Mouse (Mus musculus) limb, embryonic 12.5 days (tissue): Measurements from ENCODE around the gene Olfr160. TPM values are rescaled to one million over a fixed set of nuclear protein-coding genes. Genes with fewer than 3 reads are reported as not detected.

Experiments used
- ATAC-seq: fragments of 200-750 bp; cut with Nextera tagmentation; 2 replicates; pipeline ENCODE4 v1.8.0; 2017; ENCODE audit warnings: low read depth, moderate TSS enrichment; ENCODE audit not compliant: insufficient number of reproducible peaks, insufficient read depth, low FRiP score, low TSS enrichment
- H3K27ac ChIP-seq: fragments of 300-500 bp; sonication (generic); 2 replicates; pipeline ENCODE4 v1.5.1; 2016; ENCODE audit warnings: mild to moderate bottlenecking, moderate library complexity
- H3K27me3 ChIP-seq: fragments of 300-500 bp; sonication (generic); 2 replicates; pipeline ENCODE4 v1.6.1; 2016; ENCODE audit warnings: mild to moderate bottlenecking, moderate library complexity
- H3K36me3 ChIP-seq: fragments of 300-500 bp; sonication (generic); 2 replicates; pipeline ENCODE4 v1.6.1; 2016; ENCODE audit warnings: mild to moderate bottlenecking, moderate library complexity
- H3K4me1 ChIP-seq: fragments of 300-500 bp; sonication (generic); replicated peaks from 2 replicates; pipeline ENCODE4 v1.6.1; 2016
- H3K4me2 ChIP-seq: fragments of 300-500 bp; sonication (generic); 2 replicates; pipeline ENCODE4 v1.6.1; 2016; ENCODE audit warnings: mild to moderate bottlenecking, moderate library complexity
- H3K4me3 ChIP-seq: fragments of 300-500 bp; sonication (generic); replicated peaks from 2 replicates; pipeline ENCODE4 v1.5.1; 2016; ENCODE audit warnings: mild to moderate bottlenecking
- H3K9ac ChIP-seq: fragments of 300-500 bp; sonication (generic); replicated peaks from 2 replicates; pipeline ENCODE4 v1.6.1; 2016; ENCODE audit warnings: mild to moderate bottlenecking, moderate library complexity
- H3K9me3 ChIP-seq: fragments of 300-500 bp; sonication (generic); 2 replicates; pipeline ENCODE4 v1.6.1; 2016; ENCODE audit warnings: mild to moderate bottlenecking, moderate library complexity
- WGBS: fragments of 180-500 bp; shearing (Covaris S2); methylation state at CpG from one replicate; pipeline ENCODE4 v1.1.7; 2016; 5-methylcytosine and 5-hydroxymethylcytosine counted together
- polyA plus RNA-seq: library from polyadenylated mRNA; unstranded; fragments of >200 nt; fragmentation: Nextera tagmentation; extraction: Ambion mirVana; gene quantifications from 2 replicates; pipeline ENCODE4 v1.2.1, GENCODE M21; 2016

Gene Olfr160
- polyA plus RNA-seq: not detected in 2 replicates

DNA sequence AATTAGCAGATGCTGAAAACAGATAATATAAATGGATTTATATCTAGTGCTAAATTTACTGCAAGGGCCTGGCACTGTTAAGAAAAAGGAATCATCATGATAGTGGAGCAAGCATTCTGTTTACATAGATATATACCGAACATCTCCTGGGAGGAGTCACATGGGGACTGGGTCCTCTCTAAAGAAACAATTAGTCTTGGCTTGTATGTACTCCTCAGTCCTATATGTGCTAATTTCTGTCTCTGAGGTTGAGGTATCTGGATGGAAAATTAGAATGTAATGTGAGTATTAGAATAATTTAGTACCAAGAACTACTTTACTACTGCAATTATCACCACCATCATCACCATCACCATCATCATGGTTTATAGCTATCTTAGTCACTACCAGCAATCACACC, at the start of gene Olfr160:
Gene Olfr160, minus strand, starts transcription at position 101 of the 400 bp plus-strand sequence.
- no peaks in the 10 kb centered on the region for H3K4me1 ChIP-seq
- no peaks in the 10 kb centered on the region for H3K36me3 ChIP-seq
- H3K4me3 ChIP-seq: no peak within 1 kb of the TSS
- WGBS: 89% methylated on average over 1 of the region's 1 CpGs
- H3K4me2 ChIP-seq: no peak within 1 kb of the TSS
- no peak within 1 kb of the TSS for H3K27ac ChIP-seq
- H3K9me3 ChIP-seq: no peaks in the 10 kb centered on the region; the same call in 1 of the 2 replicates
- no peak within 1 kb of the TSS for H3K9ac ChIP-seq
- H3K27me3 ChIP-seq: no peaks in the 10 kb centered on the region
- ATAC-seq: no peak

- H3K4me2 ChIP-seq: no peak overlapping the region
- no peak overlapping the region for H3K4me3 ChIP-seq
- ATAC-seq: no peak
- 55% methylated on average over 2 of the region's 2 CpGs for WGBS
- H3K9ac ChIP-seq: no peak overlapping the region
- H3K9me3 ChIP-seq: no peaks in the 10 kb centered on the region
- no peaks in the 10 kb centered on the region for H3K36me3 ChIP-seq
- H3K4me1 ChIP-seq: 0 out of 2 replicates have a peak, but pooled peaks cover 2% of the 10 kb centered on the region
- H3K27me3 ChIP-seq: no peaks in the 10 kb centered on the region
- no peak overlapping the region for H3K27ac ChIP-seq
Measured at GRCm38 (mm10) chr9:37762541-37762940, 46.5 kb upstream of the Olfr160 start.

DNA sequence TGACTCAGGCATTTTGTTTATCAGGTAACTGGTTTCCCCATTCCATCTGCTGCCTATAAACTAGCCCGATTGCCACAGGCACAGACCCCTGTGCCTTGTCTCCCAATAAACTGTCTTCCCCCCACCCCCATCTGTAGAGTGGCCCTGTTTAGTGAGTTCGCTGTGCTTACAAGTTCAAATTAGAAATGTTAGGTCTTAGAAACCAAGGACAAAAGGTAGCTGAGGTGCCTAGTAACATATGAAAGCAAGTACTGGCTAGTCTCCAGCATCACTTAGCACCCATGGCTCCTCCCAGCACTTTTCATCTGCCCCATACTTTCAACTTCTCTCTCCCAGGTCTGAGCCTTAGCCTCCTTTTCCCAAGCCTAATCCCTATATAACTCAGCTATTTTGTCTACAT, 45.7 kb upstream of the Olfr160 start:
- H3K27ac ChIP-seq: 0 out of 2 replicates have a peak overlapping the region, but pooled peaks have one; percentile 23
- H3K9me3 ChIP-seq: no peaks in the 10 kb centered on the region
- H3K9ac ChIP-seq: no peak overlapping the region
- H3K27me3 ChIP-seq: no peaks in the 10 kb centered on the region
- no peaks in the 10 kb centered on the region for H3K36me3 ChIP-seq
- 51% methylated on average over 2 of the region's 2 CpGs for WGBS
- ATAC-seq: no peak
- H3K4me1 ChIP-seq: 0 out of 2 replicates have a peak, but pooled peaks cover 2% of the 10 kb centered on the region
- no peak overlapping the region for H3K4me2 ChIP-seq
- H3K4me3 ChIP-seq: no peak overlapping the region

GRCm38 (mm10) chr9:37752006-37752405, 36.0 kb upstream of the Olfr160 start:
- no peaks in the 10 kb centered on the region for H3K27me3 ChIP-seq
- no peak overlapping the region for H3K4me2 ChIP-seq
- H3K4me1 ChIP-seq: peaks cover 12% of the 10 kb centered on the region
- no peak overlapping the region for H3K27ac ChIP-seq
- ATAC-seq: no peak
- no peak overlapping the region for H3K4me3 ChIP-seq
- H3K36me3 ChIP-seq: no peaks in the 10 kb centered on the region
- 70% methylated on average over 4 of the region's 4 CpGs for WGBS
- no peaks in the 10 kb centered on the region for H3K9me3 ChIP-seq
- H3K9ac ChIP-seq: no peak overlapping the region

DNA sequence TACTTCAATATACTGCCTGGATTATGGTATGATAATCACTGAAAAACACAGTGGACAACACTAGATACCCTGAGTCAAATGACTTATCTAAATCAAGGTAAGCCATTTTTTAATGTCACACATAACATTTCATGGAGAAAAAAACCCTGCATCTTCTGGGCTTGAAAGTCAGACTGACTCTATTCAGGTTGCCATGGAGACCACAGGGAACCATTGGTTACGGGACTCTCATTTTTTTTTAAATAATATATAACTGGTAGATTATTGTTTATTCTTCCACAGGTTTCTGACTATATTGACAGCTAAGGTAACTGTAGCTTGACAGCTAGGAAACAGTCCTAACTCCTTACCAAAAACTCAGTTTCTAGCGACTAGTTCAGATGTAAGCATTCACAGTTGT, 35.4 kb upstream of the Olfr160 start:
- no peaks in the 10 kb centered on the region for H3K27me3 ChIP-seq

DNA sequence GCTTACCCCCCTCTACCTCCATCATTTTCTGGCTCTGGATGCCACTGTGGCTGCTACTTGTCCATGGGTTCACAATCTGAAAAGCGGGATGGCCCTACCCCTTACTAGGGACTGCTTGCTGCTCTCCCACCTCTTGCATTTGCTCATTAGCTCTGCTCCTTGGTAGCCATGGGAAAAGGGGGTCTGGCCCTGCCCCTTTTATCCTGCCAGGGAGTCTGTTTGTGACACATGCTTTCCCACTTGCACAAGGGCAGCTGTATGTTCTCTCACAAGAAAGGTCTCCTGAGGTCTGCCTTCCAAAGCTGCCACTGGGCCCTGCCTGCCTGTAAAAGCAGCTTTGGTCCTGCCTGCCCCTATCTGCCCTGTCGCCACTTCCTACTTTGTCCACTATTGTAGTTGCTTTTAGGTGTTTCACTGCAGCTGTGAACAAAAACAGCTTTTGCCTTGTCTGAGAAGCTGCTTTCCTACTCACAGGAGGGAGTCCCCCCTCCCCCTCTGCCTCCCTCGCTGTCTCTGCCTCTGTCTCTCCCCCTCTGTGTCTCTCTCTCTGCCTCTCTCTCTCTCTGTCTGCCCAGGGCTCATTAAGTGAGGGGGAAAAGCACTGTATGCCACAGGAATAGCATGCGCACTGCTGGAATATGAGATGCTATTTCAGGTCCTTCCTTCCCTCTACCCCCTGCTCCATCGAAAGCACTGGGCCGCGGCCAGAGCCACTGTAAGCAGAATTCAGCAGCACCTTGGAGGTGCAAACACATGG, 34.4 kb upstream of the Olfr160 start:
- H3K36me3 ChIP-seq: no peaks in the 10 kb centered on the region
- H3K27me3 ChIP-seq: no peaks in the 10 kb centered on the region
- WGBS: 29% methylated on average over 7 of the region's 7 CpGs
- H3K27ac ChIP-seq: 0 out of 2 replicates have a peak overlapping the region, but pooled peaks have one; percentile 4
- no peak overlapping the region; the same call in 1 of the 2 replicates for H3K9ac ChIP-seq
- peaks cover 12% of the 10 kb centered on the region for H3K4me1 ChIP-seq
- no peaks in the 10 kb centered on the region for H3K9me3 ChIP-seq
- H3K4me2 ChIP-seq: peak overlapping the region; percentile 13; the same call in 1 of the 2 replicates
- H3K4me3 ChIP-seq: no peak overlapping the region
- peak; percentile 71; the same call in 1 of the 2 replicates for ATAC-seq

More for the DNA sequence above, 35.4 kb upstream of the Olfr160 start:
- Histone ChIP-seq H3K27ac (no peak overlapping the region), H3K4me1 (peaks cover 12% of the 10 kb centered on the region), H3K9ac (no peak overlapping the region), H3K9me3 (no peaks in the 10 kb centered on the region), H3K36me3 (no peaks in the 10 kb centered on the region), H3K4me2 (no peak overlapping the region), H3K4me3 (no peak overlapping the region)
- WGBS: 83% methylated on average over 2 of the region's 2 CpGs
- no peak for ATAC-seq

- no peaks in the 10 kb centered on the region for H3K27me3 ChIP-seq
- H3K9me3 ChIP-seq: no peaks in the 10 kb centered on the region
- no peaks in the 10 kb centered on the region for H3K4me1 ChIP-seq
- no peaks in the 10 kb centered on the region for H3K36me3 ChIP-seq
- no peak for ATAC-seq
- H3K4me2 ChIP-seq: no peak within 1 kb of the TSS
- H3K27ac ChIP-seq: no peak within 1 kb of the TSS
- H3K4me3 ChIP-seq: no peak within 1 kb of the TSS
- no peak within 1 kb of the TSS for H3K9ac ChIP-seq
Measured at GRCm38 (mm10) chr9:37744806-37745205, 28.8 kb upstream of the Olfr160 start, which contains the start of gene Olfr874. Olfr874 (plus strand) TSS chr9:37745106.

DNA sequence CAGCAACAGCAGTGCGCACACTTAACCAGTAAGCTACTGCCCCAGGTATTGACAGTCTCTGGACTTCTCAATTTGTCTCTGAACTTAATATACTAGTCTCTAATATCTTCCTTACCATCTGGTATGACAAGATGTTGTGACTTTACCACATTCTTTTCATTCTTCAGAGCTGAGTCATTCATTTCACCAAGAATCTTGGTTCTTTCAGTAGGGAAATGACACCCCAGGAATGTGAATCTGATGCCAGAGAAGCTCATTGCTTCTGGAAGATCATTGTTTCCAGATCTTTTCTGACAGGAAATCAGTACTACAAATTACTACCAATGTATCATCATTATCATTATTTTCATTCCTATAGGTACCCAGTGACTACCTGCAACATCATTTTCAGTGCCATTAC, 18.3 kb upstream of the Olfr160 start:
- no peaks in the 10 kb centered on the region for H3K4me1 ChIP-seq
- H3K4me3 ChIP-seq: no peak overlapping the region
- 82% methylated on average over 1 of the region's 1 CpGs for WGBS
- H3K9ac ChIP-seq: no peak overlapping the region
- no peaks in the 10 kb centered on the region for H3K27me3 ChIP-seq
- H3K9me3 ChIP-seq: no peaks in the 10 kb centered on the region
- H3K4me2 ChIP-seq: no peak overlapping the region
- ATAC-seq: no peak
- no peak overlapping the region for H3K27ac ChIP-seq
- no peaks in the 10 kb centered on the region for H3K36me3 ChIP-seq

DNA sequence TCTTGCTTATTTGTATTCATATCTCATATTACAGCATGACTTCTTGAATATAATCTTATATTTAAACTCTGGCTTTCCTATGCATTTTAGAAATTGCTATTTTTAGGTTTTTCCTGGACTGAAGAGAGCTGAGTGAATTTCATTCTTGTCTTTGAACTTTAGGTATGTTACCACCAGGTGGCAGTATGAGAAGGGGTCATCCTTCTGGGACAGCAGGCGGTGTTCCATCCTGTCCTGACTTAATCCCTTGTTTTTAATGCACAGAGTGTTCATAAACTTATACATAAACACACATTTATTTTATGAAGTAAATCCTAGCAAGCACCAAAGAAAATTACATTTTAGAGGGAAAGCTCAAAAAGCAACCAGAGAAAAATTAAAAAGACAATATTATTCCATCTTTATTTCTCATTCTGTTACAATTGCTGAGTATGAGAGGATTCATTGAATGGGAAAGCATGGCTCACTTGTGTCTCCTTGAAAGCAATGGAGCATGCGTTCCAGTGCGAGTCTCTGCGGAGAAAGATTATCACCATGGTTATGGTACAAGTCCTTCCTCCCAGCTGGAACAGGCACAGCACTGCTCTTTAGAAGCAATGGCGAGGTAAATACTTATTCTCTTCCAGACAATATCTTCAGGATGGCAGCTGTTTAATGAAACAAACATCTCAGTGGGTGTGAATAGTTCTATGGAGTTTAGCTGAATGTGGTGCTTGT, 25.9 kb downstream of the Olfr160 start:
- Histone ChIP-seq H3K27me3 (no peaks in the 10 kb centered on the region), H3K9ac (no peak overlapping the region), H3K36me3 (no peaks in the 10 kb centered on the region), H3K4me1 (no peaks in the 10 kb centered on the region), H3K4me3 (no peak overlapping the region), H3K4me2 (no peak overlapping the region), H3K27ac (no peak overlapping the region), H3K9me3 (no peaks in the 10 kb centered on the region)
- WGBS: 62% methylated on average over 5 of the region's 5 CpGs
- ATAC-seq: no peak

DNA sequence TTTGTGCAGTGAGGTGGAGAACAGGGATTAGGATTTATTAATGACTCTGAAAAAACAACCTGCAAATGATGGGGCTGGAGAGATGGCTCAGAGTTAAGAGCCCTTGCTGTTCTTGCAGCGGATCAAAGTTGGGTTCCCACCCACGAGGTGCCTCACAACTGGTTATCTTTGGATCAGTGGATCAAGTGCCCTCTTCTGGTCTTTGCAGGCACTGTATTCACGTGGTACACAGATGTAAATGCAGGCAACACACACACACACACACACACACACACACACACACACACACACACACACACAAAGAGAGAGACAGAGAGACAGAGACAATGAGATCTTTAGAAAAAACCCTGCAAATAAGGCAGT, 28.1 kb downstream of the Olfr160 start:
- H3K9ac ChIP-seq: no peak overlapping the region
- ATAC-seq: no peak
- H3K27ac ChIP-seq: no peak overlapping the region
- H3K4me3 ChIP-seq: no peak overlapping the region
- H3K4me1 ChIP-seq: no peaks in the 10 kb centered on the region
- WGBS: 45% methylated on average over 3 of the region's 3 CpGs
- H3K27me3 ChIP-seq: no peaks in the 10 kb centered on the region
- no peaks in the 10 kb centered on the region for H3K36me3 ChIP-seq
- no peak overlapping the region for H3K4me2 ChIP-seq
- no peaks in the 10 kb centered on the region for H3K9me3 ChIP-seq

DNA sequence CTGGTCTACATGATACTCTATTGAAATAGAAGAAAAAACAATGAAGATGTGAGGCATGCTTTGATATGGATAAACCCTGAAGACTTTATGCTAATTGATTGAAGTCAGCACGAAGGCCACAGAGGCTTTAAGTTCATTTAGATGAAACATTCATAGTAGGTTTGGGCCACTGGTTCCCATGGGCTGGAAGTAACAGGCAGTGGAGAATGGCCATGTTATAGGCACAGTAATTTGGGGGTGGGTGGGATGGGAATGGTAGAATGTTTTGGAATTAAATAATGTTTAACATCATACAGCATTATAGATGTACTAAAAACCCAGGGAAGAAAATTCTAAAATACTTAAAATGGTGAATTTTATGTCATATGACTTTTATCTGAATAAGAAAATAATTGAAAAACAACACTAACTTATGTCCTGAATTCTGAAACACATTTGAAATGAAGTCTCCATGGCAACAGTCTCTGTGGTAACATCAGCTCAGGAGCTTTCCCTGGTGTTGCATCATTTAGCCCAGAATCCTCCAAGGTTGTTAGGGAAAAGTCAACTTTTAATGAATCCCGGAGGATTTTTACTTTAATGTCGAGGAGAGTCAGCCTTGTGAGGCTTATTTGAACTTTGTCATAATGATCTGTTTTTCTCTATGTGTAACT, 28.6 kb downstream of the Olfr160 start:
- WGBS: 77% methylated on average over 3 of the region's 3 CpGs
- no peak overlapping the region for H3K4me2 ChIP-seq
- H3K9ac ChIP-seq: no peak overlapping the region
- H3K4me3 ChIP-seq: no peak overlapping the region
- no peaks in the 10 kb centered on the region for H3K9me3 ChIP-seq
- H3K27me3 ChIP-seq: no peaks in the 10 kb centered on the region
- no peaks in the 10 kb centered on the region for H3K36me3 ChIP-seq
- no peaks in the 10 kb centered on the region for H3K4me1 ChIP-seq
- no peak overlapping the region for H3K27ac ChIP-seq
- ATAC-seq: no peak
